Mouse (Mus musculus) myocyte (in vitro differentiated cells): ENCODE measurements around the gene Fam241a.

Experiments used
- MYOD1 ChIP-seq, 3 experiments: IDR thresholded peaks; one replicate each; pipeline ENCODE4 v1.6.1; 2011; ENCODE audit warnings: control low read depth in 2 of 3, low read depth in 2 of 3, mild to moderate bottlenecking in 2 of 3, moderate library complexity in 1 of 3; ENCODE audit not compliant: insufficient read length in 2 of 3, control insufficient read depth in 1 of 3
- MYOG ChIP-seq, 3 experiments: IDR thresholded peaks; one replicate each; pipeline ENCODE4 v1.6.1; 2011; ENCODE audit warnings: control low read depth in 2 of 3, low read depth in 2 of 3, mild to moderate bottlenecking in 2 of 3; ENCODE audit not compliant: insufficient read length in 2 of 3, control insufficient read depth in 1 of 3, insufficient read depth in 1 of 3
- POLR2A ChIP-seq: IDR thresholded peaks from one replicate; pipeline ENCODE4 v1.6.1; 2011; ENCODE audit warnings: low read depth, mild to moderate bottlenecking, control low read depth, moderate library complexity; ENCODE audit not compliant: insufficient read length
- USF1 ChIP-seq: IDR thresholded peaks from one replicate; pipeline ENCODE4 v1.6.1; 2011; ENCODE audit warnings: low read depth, mild to moderate bottlenecking, control low read depth, moderate library complexity

DNA sequence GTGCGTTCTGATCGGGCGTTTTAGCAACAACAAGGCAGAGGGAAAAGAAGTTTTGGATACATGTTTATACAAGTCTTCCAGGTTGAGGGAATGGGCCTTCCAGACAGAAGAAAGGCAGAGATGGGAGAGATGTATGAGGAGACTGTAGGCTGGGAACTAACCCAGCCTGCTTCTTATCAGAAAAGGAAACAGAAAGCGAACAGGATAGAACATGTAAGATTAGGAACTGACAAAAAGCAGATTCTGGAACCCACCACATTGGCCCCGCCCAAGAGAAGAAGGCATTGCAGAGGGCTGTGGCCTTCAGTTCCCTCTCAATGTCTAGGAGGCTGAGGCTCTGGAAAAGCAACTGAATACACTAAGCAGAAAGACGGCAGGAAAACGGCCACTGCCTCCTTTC is 2.2 kb downstream of the Fam241a start:
- no peak for TF ChIP-seq MYOD1 (IDR thresholded peaks at IDR 0.05; ENCODE audit: control insufficient read depth in 1 of 3, insufficient read length in 2 of 3, low read depth in 2 of 3)
- no peak for TF ChIP-seq POLR2A
- no peak for TF ChIP-seq MYOG (IDR thresholded peaks at IDR 0.05; ENCODE audit: control insufficient read depth in 1 of 3, insufficient read depth in 1 of 3, insufficient read length in 2 of 3, low read depth in 2 of 3)
- no peak for TF ChIP-seq USF1
